Mouse (Mus musculus): Measurements from ENCODE around the gene Rarres2.

DNA sequence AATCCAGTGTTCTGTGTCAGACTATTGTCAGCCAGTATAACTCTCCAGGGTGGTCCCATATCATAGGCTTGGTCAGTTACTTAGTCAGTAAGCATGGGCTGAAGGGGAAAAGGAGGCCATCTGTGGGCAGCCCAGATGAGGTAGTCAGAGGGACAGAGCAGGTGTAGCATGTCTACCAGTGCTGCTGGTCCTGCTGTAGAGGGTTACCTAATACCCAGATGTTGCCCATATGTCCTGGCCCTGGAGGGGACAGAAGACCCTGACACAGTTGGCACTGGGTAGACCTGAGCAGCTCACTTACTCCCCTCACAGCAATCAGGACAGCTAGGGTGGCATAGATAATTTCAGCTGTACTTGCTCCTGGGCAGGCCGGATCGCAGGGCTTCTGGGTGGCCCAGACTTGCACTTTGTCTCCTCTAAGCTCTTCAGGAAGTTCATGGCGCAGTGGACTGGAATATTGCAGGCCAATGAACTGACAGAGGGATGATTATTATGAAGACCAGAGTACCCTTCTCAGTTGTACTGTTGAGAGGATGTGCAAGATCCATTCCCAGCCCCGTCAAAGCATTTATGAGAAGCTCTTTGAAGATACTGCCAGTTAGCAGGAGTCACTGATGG is 6.8 kb downstream of the Rarres2 start:
- TF ChIP-seq HCFC1 (IDR thresholded peaks at IDR 0.05; ENCODE audit: borderline replicate concordance, insufficient read depth, low read length) (no peak), MAFK (IDR thresholded peaks at IDR 0.05; ENCODE audit: insufficient read depth, low read depth, low read length) (no peak)

All from ES-E14 (cell line).